Mouse (Mus musculus): ENCODE measurements around the gene Efcab12.

The Efcab12 gene

GRCm38 (mm10) chr6:115865246-115865645 lies 27.0 kb upstream of the Efcab12 start:
- Histone ChIP-seq H3K4me3 (replicated peaks; ENCODE audit: low read length) (no peak overlapping the region), H3K36me3 (ENCODE audit: insufficient read depth, low read length) (0 out of 2 replicates have a peak, but pooled peaks cover 4% of the 10 kb centered on the region), H3K27me3 (ENCODE audit: insufficient read depth, low read length) (no peaks in the 10 kb centered on the region), H3K9me3 (ENCODE audit: low read length) (no peaks in the 10 kb centered on the region), H3K4me1 (replicated peaks; ENCODE audit: low read depth, low read length) (peaks cover 5% of the 10 kb centered on the region; the same call in 1 of the 2 replicates)
- TF ChIP-seq NANOG (IDR thresholded peaks at IDR 0.05; ENCODE audit: borderline replicate concordance, low read length) (no peak), CTCF (conservative IDR thresholded peaks at IDR 0.05; ENCODE audit: low read length) (no peak), POU5F1 (IDR thresholded peaks at IDR 0.05; ENCODE audit: borderline replicate concordance, low read length) (no peak)

GRCm38 (mm10) chr6:115863340-115863841 lies 25.2 kb upstream of the Efcab12 start:
- H3K4me3 ChIP-seq (replicated peaks; ENCODE audit: low read length): no peak overlapping the region
- H3K36me3 ChIP-seq (ENCODE audit: insufficient read depth, low read length): 0 out of 2 replicates have a peak, but pooled peaks cover 4% of the 10 kb centered on the region
- H3K9me3 ChIP-seq (ENCODE audit: low read length): no peaks in the 10 kb centered on the region
- no peaks in the 10 kb centered on the region for H3K27me3 ChIP-seq (ENCODE audit: insufficient read depth, low read length)
- TF ChIP-seq POU5F1 (IDR thresholded peaks at IDR 0.05; ENCODE audit: borderline replicate concordance, low read length) (no peak), NANOG (IDR thresholded peaks at IDR 0.05; ENCODE audit: borderline replicate concordance, low read length) (no peak), CTCF (conservative IDR thresholded peaks at IDR 0.05; ENCODE audit: low read length) (no peak)
- peaks cover 5% of the 10 kb centered on the region; the same call in 1 of the 2 replicates for H3K4me1 ChIP-seq (replicated peaks; ENCODE audit: low read depth, low read length)

GRCm38 (mm10) chr6:115860027-115860556 lies 21.9 kb upstream of the Efcab12 start:
- no peak for TF ChIP-seq NANOG (IDR thresholded peaks at IDR 0.05; ENCODE audit: borderline replicate concordance, low read length)
- TF ChIP-seq CTCF (conservative IDR thresholded peaks at IDR 0.05; ENCODE audit: low read length): no peak
- no peak for TF ChIP-seq POU5F1 (IDR thresholded peaks at IDR 0.05; ENCODE audit: borderline replicate concordance, low read length)
- Histone ChIP-seq H3K9me3 (ENCODE audit: low read length) (no peaks in the 10 kb centered on the region), H3K4me1 (replicated peaks; ENCODE audit: low read depth, low read length) (peaks cover 6% of the 10 kb centered on the region; the same call in 1 of the 2 replicates), H3K36me3 (ENCODE audit: insufficient read depth, low read length) (0 out of 2 replicates have a peak, but pooled peaks cover 4% of the 10 kb centered on the region), H3K4me3 (replicated peaks; ENCODE audit: low read length) (no peak overlapping the region), H3K27me3 (ENCODE audit: insufficient read depth, low read length) (no peaks in the 10 kb centered on the region)

DNA sequence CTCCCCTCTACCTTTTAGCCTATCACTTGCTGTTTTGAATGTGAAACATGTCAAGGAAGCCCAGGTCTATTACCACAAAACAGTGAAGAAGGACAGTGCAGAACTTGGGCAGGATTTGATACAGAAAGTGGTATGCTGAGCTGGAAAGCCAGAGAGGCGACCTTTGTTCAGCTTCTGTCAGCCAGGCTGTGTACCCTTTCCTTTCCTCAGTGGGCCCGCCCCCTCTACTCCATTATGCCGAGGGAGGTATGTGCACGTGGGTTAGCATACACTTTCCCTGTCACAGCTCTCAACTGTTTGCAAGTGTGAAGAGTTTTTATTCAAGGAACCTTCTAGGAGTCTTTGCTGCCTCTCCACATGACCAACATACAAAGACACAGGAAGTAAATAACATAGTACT lies 21.0 kb upstream of the Efcab12 start:
- Histone ChIP-seq H3K36me3 (ENCODE audit: insufficient read depth, low read length) (0 out of 2 replicates have a peak, but pooled peaks cover 2% of the 10 kb centered on the region), H3K27me3 (ENCODE audit: insufficient read depth, low read length) (no peaks in the 10 kb centered on the region), H3K9me3 (ENCODE audit: low read length) (no peaks in the 10 kb centered on the region), H3K4me1 (replicated peaks; ENCODE audit: low read depth, low read length) (0 out of 2 replicates have a peak, but pooled peaks cover 5% of the 10 kb centered on the region), H3K4me3 (replicated peaks; ENCODE audit: low read length) (no peak overlapping the region)
- TF ChIP-seq CTCF (conservative IDR thresholded peaks at IDR 0.05; ENCODE audit: low read length) (no peak), NANOG (IDR thresholded peaks at IDR 0.05; ENCODE audit: borderline replicate concordance, low read length) (no peak), POU5F1 (IDR thresholded peaks at IDR 0.05; ENCODE audit: borderline replicate concordance, low read length) (no peak)

- Histone ChIP-seq H3K4me1 (replicated peaks; ENCODE audit: low read depth, low read length) (peaks cover 20% of the 10 kb centered on the region), H3K36me3 (ENCODE audit: insufficient read depth, low read length) (0 out of 2 replicates have a peak, but pooled peaks cover under 1% of the 10 kb centered on the region), H3K27me3 (ENCODE audit: insufficient read depth, low read length) (no peaks in the 10 kb centered on the region), H3K4me3 (replicated peaks; ENCODE audit: low read length) (no peak overlapping the region), H3K9me3 (ENCODE audit: low read length) (no peaks in the 10 kb centered on the region)
- TF ChIP-seq NANOG (IDR thresholded peaks at IDR 0.05; ENCODE audit: borderline replicate concordance, low read length) (no peak), POU5F1 (IDR thresholded peaks at IDR 0.05; ENCODE audit: borderline replicate concordance, low read length) (no peak), CTCF (conservative IDR thresholded peaks at IDR 0.05; ENCODE audit: low read length) (no peak)
Observed at GRCm38 (mm10) chr6:115856361-115856745, 18.1 kb upstream of the Efcab12 start.

DNA sequence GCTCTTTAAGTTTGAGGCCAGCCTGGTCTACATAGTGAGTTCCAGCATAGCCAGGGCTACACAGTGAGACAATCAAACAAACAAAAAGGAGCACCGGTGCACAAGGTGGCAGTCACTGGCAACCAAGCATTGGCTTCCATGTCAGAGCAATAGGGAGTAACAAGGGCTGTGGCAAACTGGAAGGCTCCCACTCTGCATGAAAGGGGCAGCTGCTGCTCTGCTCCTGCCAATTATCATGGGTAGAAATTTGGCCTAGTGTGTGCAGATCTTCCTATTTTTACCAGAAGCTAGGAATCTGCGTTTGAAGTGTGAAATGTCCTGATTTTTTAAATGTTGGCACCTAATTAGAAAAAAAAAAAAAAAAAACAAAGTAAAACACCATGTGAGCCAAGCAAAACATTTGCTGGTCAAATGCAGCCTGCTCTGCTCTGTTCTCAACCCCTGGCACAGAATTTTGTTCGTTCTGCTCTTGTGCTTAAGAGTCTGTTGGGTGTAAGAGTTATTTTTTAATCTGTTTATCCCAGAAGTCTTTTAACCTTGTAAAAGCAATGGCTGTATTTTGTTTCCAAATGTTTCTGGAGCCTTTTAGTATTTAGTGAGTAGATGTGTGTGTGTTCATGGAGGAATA lies 17.6 kb upstream of the Efcab12 start:
- H3K9me3 ChIP-seq (ENCODE audit: low read length): no peaks in the 10 kb centered on the region
- peaks cover 6% of the 10 kb centered on the region; the same call in 1 of the 2 replicates for H3K36me3 ChIP-seq (ENCODE audit: insufficient read depth, low read length)
- TF ChIP-seq POU5F1 (IDR thresholded peaks at IDR 0.05; ENCODE audit: borderline replicate concordance, low read length): no peak
- no peak for TF ChIP-seq NANOG (IDR thresholded peaks at IDR 0.05; ENCODE audit: borderline replicate concordance, low read length)
- TF ChIP-seq CTCF (conservative IDR thresholded peaks at IDR 0.05; ENCODE audit: low read length): no peak
- no peak overlapping the region for H3K4me3 ChIP-seq (replicated peaks; ENCODE audit: low read length)
- H3K27me3 ChIP-seq (ENCODE audit: insufficient read depth, low read length): no peaks in the 10 kb centered on the region
- H3K4me1 ChIP-seq (replicated peaks; ENCODE audit: low read depth, low read length): peaks cover 24% of the 10 kb centered on the region

GRCm38 (mm10) chr6:115854432-115854831 lies 16.2 kb upstream of the Efcab12 start:
- Histone ChIP-seq H3K4me1 (replicated peaks; ENCODE audit: low read depth, low read length) (peaks cover 24% of the 10 kb centered on the region), H3K4me3 (replicated peaks; ENCODE audit: low read length) (no peak overlapping the region), H3K9me3 (ENCODE audit: low read length) (no peaks in the 10 kb centered on the region), H3K36me3 (ENCODE audit: insufficient read depth, low read length) (peaks cover 16% of the 10 kb centered on the region), H3K27me3 (ENCODE audit: insufficient read depth, low read length) (no peaks in the 10 kb centered on the region)
- peak; percentile 67 for TF ChIP-seq CTCF (conservative IDR thresholded peaks at IDR 0.05; ENCODE audit: low read length)
- no peak for TF ChIP-seq NANOG (IDR thresholded peaks at IDR 0.05; ENCODE audit: borderline replicate concordance, low read length)

GRCm38 (mm10) chr6:115853985-115854384 lies 15.8 kb upstream of the Efcab12 start:
- Histone ChIP-seq H3K4me3 (replicated peaks; ENCODE audit: low read length) (peak overlapping the region; percentile 94), H3K27me3 (ENCODE audit: insufficient read depth, low read length) (no peaks in the 10 kb centered on the region), H3K9me3 (ENCODE audit: low read length) (no peaks in the 10 kb centered on the region), H3K36me3 (ENCODE audit: insufficient read depth, low read length) (peaks cover 20% of the 10 kb centered on the region), H3K4me1 (replicated peaks; ENCODE audit: low read depth, low read length) (peaks cover 24% of the 10 kb centered on the region)
- TF ChIP-seq NANOG (IDR thresholded peaks at IDR 0.05; ENCODE audit: borderline replicate concordance, low read length) (no peak), POU5F1 (IDR thresholded peaks at IDR 0.05; ENCODE audit: borderline replicate concordance, low read length) (no peak), CTCF (conservative IDR thresholded peaks at IDR 0.05; ENCODE audit: low read length) (no peak)

Measured in E14TG2a.4 (cell line).